Mouse (Mus musculus): ENCODE data around the gene Acin1. TPM values are rescaled to one million over a fixed set of nuclear protein-coding genes. Genes with fewer than 3 reads are reported as not detected.

Gene Acin1
- total RNA-seq, 1 experiment from 2014 or later: 387 TPM

DNA sequence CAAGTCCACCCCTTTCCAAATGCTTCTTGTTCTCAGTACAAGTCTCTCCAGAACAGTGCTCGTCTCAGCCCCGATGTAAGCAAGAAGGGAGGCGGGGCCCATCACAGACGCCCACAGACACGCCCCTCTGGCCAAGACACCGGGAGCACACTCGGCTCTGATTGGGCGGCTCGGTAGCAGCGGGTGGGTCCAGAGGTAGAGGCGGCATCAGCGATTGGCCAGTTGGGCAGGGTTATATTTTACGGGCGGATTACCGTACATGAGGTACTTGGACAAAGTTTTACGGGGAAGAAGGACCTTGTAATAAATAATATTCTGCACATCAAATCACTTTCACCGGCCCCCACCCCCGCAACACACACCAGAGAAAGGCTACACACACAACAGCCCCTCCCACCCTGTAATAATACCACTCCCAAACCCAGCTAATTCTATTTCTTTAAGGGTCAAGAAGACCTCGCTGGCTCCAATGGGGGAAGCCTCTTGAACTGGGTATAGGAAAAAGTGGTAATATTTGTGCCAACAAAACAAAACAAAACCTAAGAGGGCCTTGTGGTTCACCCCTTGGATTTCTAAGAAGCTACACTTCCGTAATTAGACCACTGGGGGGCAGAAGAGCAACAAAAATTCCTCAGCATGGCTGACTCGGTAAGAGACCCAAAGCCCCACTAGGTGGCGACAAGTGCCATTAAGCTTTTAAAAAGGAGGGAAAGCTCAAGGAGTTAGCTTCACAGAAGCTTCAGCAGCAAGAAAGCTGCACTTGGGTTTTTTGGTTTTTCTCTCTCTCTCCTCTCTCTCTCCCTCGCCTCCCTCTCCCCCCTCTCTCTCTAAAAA lies 35.9 kb downstream of the Acin1 start:
- peak; percentile 83 for ATAC-seq (ENCODE audit: extremely low read depth, insufficient number of reproducible peaks, low FRiP score, poor library complexity, severe bottlenecking)

- no peak for ATAC-seq (ENCODE audit: extremely low read depth, insufficient number of reproducible peaks, low FRiP score, poor library complexity, severe bottlenecking)
Observed at GRCm38 (mm10) chr14:54647900-54648299, 38.8 kb downstream of the Acin1 start.

GRCm38 (mm10) chr14:54646898-54647636 lies 39.7 kb downstream of the Acin1 start:
- no peak for ATAC-seq (ENCODE audit: extremely low read depth, insufficient number of reproducible peaks, low FRiP score, poor library complexity, severe bottlenecking)

GRCm38 (mm10) chr14:54646455-54646854 lies 40.3 kb downstream of the Acin1 start:
- ATAC-seq (ENCODE audit: extremely low read depth, insufficient number of reproducible peaks, low FRiP score, poor library complexity, severe bottlenecking): no peak

GRCm38 (mm10) chr14:54644294-54644693 lies 42.4 kb downstream of the Acin1 start:
- no peak for ATAC-seq (ENCODE audit: extremely low read depth, insufficient number of reproducible peaks, low FRiP score, poor library complexity, severe bottlenecking)

- no peak for ATAC-seq (ENCODE audit: extremely low read depth, insufficient number of reproducible peaks, low FRiP score, poor library complexity, severe bottlenecking)
Observed at GRCm38 (mm10) chr14:54643011-54643410, 43.7 kb downstream of the Acin1 start.

DNA sequence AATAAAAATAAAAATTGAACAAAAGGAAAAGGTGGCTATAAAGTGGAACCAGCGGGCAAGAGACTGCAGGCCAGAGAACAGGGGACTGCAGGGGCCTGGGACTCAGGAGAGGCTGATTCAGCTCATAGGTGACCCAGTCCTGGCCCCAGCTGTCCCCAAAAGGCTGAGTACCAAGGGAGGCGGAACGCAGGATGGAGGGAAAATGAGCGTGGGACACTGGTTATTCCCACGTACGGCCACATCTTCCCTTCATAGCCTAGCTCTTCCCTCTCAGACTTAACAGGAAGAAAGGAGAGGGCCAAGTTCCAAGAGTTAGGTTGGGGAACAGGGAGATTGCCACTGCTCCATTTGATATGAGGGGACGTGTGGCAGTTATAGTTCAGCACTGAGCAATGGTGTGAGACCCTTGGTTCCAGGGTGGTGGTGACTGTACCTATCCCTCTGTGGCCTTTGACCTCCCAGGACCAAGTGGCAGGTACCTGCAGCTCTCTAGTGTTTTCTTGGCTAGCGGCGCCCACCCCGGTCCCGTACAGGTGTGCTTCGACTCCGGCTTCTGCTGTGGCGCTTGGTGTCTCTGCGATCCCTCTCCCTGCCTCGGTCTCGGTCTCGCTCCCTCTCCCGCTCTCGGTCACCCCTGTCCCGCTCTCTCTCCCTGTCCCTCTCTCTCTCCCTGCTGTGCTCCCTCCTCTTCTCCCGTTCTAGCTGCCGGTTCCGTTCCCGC lies 44.3 kb downstream of the Acin1 start:
- no peak for ATAC-seq (ENCODE audit: extremely low read depth, insufficient number of reproducible peaks, low FRiP score, poor library complexity, severe bottlenecking)

DNA sequence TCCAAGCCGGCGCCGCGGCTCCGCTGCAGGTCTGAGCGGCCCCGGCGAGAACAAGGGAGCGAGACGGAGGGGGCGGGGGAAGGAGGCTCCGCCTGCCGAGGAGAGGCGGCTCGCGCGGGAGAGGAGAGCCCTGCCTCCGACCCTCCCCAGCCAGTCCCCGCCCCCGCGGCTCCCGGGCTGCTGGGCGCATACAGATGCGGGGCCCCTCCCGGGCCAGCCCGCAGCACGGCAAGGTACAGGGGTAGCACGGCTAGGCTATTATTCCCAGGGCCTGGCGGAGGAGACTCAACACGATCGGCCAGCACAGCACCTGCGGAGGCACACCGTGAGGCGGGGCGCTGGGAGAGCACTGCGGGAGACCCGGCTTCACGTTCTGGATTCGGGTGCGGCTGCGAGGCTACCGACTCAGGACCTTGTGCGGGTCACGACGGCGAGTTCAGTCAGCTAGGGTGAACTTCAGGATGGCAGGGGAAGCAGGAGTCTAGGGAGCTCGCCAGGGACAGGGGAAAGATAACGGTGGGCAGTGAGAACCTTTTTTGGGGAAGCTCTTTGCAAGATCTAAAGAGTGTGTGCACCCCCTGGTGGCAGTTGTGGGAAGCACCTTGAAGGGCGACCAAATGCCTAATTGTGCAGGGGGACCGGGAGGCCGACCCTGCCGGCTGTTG lies 45.3 kb downstream of the Acin1 start, which contains the start of gene Cdh24:
Cdh24 (minus strand) TSS at position 60 of the 665 bp plus-strand sequence.
- peak; percentile 71 for ATAC-seq (ENCODE audit: extremely low read depth, insufficient number of reproducible peaks, low FRiP score, poor library complexity, severe bottlenecking)

DNA sequence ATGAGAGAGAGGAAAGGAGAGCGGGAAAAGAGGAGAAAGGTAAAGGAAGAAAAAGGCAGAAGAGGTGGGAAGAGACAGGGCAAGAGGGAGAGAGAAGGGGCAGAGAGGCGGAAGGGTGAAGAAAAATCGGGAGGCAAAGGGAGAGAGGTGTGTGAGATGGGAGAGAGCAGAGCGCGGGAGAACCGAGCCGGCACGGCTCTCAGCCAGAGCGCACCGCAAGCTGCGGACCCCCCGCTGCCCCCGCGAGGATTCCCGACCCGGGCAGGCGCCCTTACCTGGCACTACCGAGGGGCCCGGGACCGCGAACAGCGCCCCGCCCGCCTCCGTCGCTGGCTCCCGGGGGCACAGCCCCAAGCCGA lies 45.8 kb downstream of the Acin1 start, which contains the start of gene Gm17606:
Gm17606 (plus strand) TSS at position 7 of the 359 bp plus-strand sequence.
- no peak for ATAC-seq (ENCODE audit: extremely low read depth, insufficient number of reproducible peaks, low FRiP score, poor library complexity, severe bottlenecking)

DNA sequence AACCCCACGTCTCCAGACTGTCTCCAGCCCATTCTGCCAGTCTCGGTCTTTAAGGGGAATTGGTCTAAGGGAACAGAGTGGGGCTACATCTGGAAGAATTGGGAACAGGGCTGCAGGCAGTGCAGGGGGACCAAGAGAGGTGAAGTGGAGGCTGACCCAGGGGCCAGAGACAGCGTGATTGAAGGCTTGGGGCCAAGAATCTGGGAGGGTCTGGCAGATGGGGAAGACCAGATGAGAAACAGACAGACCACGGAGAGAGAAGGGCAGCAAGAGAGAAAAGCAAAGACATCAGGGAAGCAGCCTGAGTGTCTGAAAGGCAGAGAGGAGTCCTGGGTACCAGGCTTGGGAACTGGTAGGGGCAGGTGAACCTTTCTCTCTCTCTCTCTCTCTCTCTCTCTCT lies 46.6 kb downstream of the Acin1 start:
- ATAC-seq (ENCODE audit: extremely low read depth, insufficient number of reproducible peaks, low FRiP score, poor library complexity, severe bottlenecking): no peak

GRCm38 (mm10) chr14:54638210-54638609 lies 48.5 kb downstream of the Acin1 start:
- no peak for ATAC-seq (ENCODE audit: extremely low read depth, insufficient number of reproducible peaks, low FRiP score, poor library complexity, severe bottlenecking)

DNA sequence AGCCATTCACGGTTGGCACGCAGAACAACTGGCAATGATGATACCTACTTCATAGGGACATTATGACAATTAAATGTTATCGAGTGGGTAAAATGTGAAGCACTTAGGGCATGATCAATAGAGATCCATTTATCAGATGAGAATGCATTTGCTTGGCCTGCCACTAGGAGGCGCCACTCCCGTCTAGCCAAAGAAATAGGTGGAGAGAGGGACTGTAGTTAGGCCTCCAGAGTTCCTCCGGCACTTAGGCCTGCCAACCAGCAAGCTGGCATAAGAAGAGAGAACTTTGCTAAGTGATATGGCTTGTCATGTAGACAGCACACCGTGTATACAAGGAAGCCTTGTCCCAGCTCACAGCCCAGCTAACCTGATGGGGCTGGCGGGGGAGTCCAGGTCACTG lies 49.8 kb downstream of the Acin1 start:
- ATAC-seq (ENCODE audit: extremely low read depth, insufficient number of reproducible peaks, low FRiP score, poor library complexity, severe bottlenecking): 0 out of 2 replicates have a peak, but pooled peaks have one; percentile 21

DNA sequence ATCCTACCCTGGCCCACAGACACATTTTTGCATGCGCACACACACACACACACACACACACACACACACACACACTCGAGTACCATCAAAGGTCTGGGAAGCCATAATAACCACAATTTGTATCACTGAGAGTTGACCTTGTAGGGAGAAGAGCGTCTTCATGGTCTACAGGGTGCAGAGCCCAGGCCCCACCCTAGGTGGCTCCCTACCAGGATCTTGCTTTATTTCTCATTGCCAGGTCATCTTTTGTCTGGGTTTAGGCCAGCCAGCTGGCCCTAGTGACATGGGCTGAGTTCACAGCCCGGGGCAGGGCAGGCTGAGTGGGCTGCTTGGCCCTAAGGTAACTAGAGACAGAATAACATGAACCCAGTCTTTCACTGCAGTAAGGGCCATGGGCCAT lies 52.5 kb downstream of the Acin1 start:
- no peak for ATAC-seq (ENCODE audit: extremely low read depth, insufficient number of reproducible peaks, low FRiP score, poor library complexity, severe bottlenecking)

DNA sequence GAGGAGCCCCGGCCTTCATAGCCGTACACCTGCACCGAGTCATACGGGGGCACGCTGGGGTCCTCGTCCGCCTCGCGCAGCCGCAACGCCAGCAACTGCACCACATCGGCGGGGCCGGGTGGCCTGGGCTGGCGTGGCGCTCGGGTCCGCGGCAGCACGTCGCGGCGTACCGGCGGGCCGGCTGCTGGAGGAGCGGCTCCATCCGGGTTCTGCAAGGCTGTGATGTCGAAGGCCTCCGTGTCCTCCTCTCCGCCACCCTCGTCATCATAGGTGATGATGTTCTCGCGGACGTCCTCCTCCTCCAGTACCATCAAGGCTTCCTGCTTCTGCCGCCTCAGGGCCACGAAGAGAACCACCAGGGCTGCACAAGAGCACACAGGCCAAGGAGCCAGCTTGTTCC lies 54.5 kb downstream of the Acin1 start:
- ATAC-seq (ENCODE audit: extremely low read depth, insufficient number of reproducible peaks, low FRiP score, poor library complexity, severe bottlenecking): no peak

DNA sequence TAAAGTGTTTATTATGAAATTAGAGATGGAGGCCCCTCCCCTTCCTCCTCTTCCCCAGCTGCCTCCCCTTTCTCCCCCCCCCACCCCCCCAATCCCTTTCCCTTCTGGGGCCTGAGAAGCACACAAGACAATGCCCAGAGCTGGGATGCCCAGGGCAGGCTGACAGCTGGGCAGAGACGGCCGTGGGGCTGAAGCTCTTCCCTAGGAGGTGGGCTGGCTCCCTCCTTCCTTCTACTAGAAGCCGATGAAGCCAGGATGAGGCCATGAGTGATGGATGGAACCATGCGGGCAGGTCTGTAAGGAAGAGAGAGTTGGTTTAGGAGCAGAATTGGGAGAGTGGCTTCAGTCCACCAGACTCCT lies 55.5 kb downstream of the Acin1 start:
- ATAC-seq (ENCODE audit: extremely low read depth, insufficient number of reproducible peaks, low FRiP score, poor library complexity, severe bottlenecking): no peak

- no peak for ATAC-seq (ENCODE audit: extremely low read depth, insufficient number of reproducible peaks, low FRiP score, poor library complexity, severe bottlenecking)
Observed at GRCm38 (mm10) chr14:54630583-54631239, 56.0 kb downstream of the Acin1 start.

- no peak for ATAC-seq (ENCODE audit: extremely low read depth, insufficient number of reproducible peaks, low FRiP score, poor library complexity, severe bottlenecking)
Observed at GRCm38 (mm10) chr14:54629797-54630196, 56.9 kb downstream of the Acin1 start.

DNA sequence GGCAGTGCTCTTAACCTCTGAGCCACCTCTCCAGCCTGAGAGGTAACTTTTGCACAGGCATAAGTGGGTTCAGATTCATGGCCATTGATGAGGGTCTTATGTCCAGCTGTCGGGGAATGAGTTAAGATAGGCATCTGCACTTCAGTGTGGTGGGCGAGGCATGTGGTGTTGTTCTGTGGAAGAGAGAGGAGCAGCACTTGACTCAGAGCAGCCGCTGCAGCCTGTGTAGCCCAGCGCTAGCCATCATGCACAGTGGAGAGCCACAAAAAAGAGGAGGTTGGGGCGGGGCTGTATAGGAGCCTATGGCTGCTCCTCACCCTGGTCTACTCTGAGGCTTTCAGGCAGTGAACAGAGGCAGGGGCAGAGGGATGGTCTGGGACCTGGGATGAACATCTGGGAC lies 58.6 kb downstream of the Acin1 start:
- no peak for ATAC-seq (ENCODE audit: extremely low read depth, insufficient number of reproducible peaks, low FRiP score, poor library complexity, severe bottlenecking)

DNA sequence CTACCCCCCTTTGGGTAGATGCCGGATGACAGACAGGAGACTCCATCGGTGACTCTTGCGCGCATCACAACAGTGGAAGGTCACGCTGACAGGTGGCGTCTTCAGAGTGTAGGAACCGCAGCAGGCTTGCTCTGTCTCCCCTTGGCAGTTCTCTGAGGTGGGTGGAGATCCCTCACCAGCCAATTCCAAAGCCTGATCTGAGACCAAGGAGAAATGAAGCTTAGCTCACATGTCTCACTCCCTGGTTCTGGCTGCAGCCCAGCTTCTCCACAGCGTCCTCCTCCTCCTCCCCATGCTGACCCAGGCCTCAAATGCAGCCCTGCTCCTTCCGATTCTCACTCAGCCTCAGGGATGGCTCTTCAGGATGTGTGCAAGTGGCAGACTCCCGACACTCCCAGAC lies 61.8 kb downstream of the Acin1 start:
- no peak for ATAC-seq (ENCODE audit: extremely low read depth, insufficient number of reproducible peaks, low FRiP score, poor library complexity, severe bottlenecking)
